Mouse (Mus musculus): Measurements from ENCODE around the gene 4933406M09Rik. TPM values are rescaled to one million over a fixed set of nuclear protein-coding genes. Genes with fewer than 3 reads are reported as not detected.

The 4933406M09Rik gene
- not detected for polyA plus RNA-seq (2017; shearing (Covaris generic))

- no peak for ATAC-seq
Observed at GRCm38 (mm10) chr1:134385666-134386065, at the start of gene 4933406M09Rik. 4933406M09Rik (plus strand) TSS chr1:134385940.

GRCm38 (mm10) chr1:134336958-134337710 is 48.6 kb upstream of the 4933406M09Rik start:
- no peak for ATAC-seq

GRCm38 (mm10) chr1:134339162-134339561 is 46.6 kb upstream of the 4933406M09Rik start:
- no peak for ATAC-seq

GRCm38 (mm10) chr1:134339757-134340619 is 45.8 kb upstream of the 4933406M09Rik start:
- ATAC-seq, result no peak

GRCm38 (mm10) chr1:134341641-134342277 is 44.0 kb upstream of the 4933406M09Rik start:
- ATAC-seq, result no peak

- no peak for ATAC-seq
Observed at GRCm38 (mm10) chr1:134342278-134342664, 43.5 kb upstream of the 4933406M09Rik start.

- ATAC-seq, result no peak
Observed at GRCm38 (mm10) chr1:134342781-134343310, 42.9 kb upstream of the 4933406M09Rik start.

GRCm38 (mm10) chr1:134343567-134343966 is 42.2 kb upstream of the 4933406M09Rik start:
- no peak for ATAC-seq

- peak; percentile 82 for ATAC-seq
Observed at GRCm38 (mm10) chr1:134344005-134344950, 41.5 kb upstream of the 4933406M09Rik start.

- ATAC-seq, result no peak
Observed at GRCm38 (mm10) chr1:134345075-134345474, 40.7 kb upstream of the 4933406M09Rik start.

- no peak for ATAC-seq
Observed at GRCm38 (mm10) chr1:134347791-134348190, 37.9 kb upstream of the 4933406M09Rik start.

- ATAC-seq, result no peak
Observed at GRCm38 (mm10) chr1:134353326-134353725, 32.4 kb upstream of the 4933406M09Rik start.

- ATAC-seq, result no peak
Observed at GRCm38 (mm10) chr1:134357461-134357860, 28.3 kb upstream of the 4933406M09Rik start.

GRCm38 (mm10) chr1:134360656-134361055 is 25.1 kb upstream of the 4933406M09Rik start:
- no peak for ATAC-seq

GRCm38 (mm10) chr1:134361195-134361856 is 24.4 kb upstream of the 4933406M09Rik start:
- peak; percentile 49 for ATAC-seq

GRCm38 (mm10) chr1:134361857-134362212 is 23.9 kb upstream of the 4933406M09Rik start, which contains the start of gene Tmem183a:
Tmem183a (minus strand) TSS chr1:134361979.
- ATAC-seq, result peak; percentile 95

- no peak for ATAC-seq
Observed at GRCm38 (mm10) chr1:134363194-134363593, 22.5 kb upstream of the 4933406M09Rik start.

GRCm38 (mm10) chr1:134365491-134365890 is 20.2 kb upstream of the 4933406M09Rik start:
- ATAC-seq, result no peak

GRCm38 (mm10) chr1:134368777-134369337 is 16.9 kb upstream of the 4933406M09Rik start:
- no peak for ATAC-seq

- no peak for ATAC-seq
Observed at GRCm38 (mm10) chr1:134374124-134374523, 11.6 kb upstream of the 4933406M09Rik start.

GRCm38 (mm10) chr1:134381051-134381450 is 4.7 kb upstream of the 4933406M09Rik start:
- no peak for ATAC-seq

Measured in CD4-positive, CD25-positive, alpha-beta regulatory T cell, adult 4 months (primary cell).